Mouse (Mus musculus) spleen, adult 2 months (tissue): ENCODE measurements around the gene Akna.

Experiments used
- CTCF ChIP-seq: fragments of 200-500 bp; IDR thresholded peaks from 2 replicates; pipeline ENCODE4 v1.5.1; 2011; ENCODE audit warnings: mild to moderate bottlenecking, inconsistent platforms; ENCODE audit not compliant: insufficient read depth, insufficient read length, insufficient replicate concordance; ENCODE audit errors: extremely low read depth
- POLR2A ChIP-seq: fragments of 200-500 bp; IDR thresholded peaks from 2 replicates; pipeline ENCODE4 v1.6.1; 2011; ENCODE audit warnings: low read depth, low read length, inconsistent platforms

- TF ChIP-seq CTCF (no peak), POLR2A (no peak)
These were observed 37.1 kb upstream of the Akna start for GRCm38 (mm10) chr4:63440262-63440661.
